Mouse (Mus musculus) WW6 (cell line): ENCODE data around the gene Clspn.

Source experiments
- DNase-seq: peaks from one replicate; pipeline ENCODE4 v3.0.0-alpha.2; 2013; ENCODE audit warnings: low read depth, low spot score

Clspn gene

GRCm38 (mm10) chr4:126636330-126636729 is 79.6 kb downstream of the Clspn start:
- no peak for DNase-seq

GRCm38 (mm10) chr4:126637446-126637845 is 80.7 kb downstream of the Clspn start:
- DNase-seq: no peak

DNA sequence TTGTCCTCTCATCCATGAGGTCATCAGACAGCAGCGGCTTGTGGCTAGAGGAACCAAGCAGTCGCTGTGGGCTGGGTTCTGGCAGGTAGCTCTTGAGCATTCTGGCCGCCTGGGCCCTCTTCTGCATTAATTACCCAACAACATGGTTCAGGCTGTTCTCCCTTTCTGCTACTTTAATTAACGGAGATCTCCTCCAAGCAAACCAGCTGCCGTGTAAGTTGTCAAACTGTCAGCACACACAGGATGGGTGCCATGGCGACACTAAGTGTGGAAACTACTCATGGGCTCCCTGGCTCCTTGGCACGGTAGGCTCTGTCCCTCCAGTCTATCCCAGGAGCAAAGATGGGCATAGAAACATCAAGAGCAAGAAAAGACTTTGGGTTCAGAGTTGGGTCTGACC is 82.6 kb downstream of the Clspn start:
- DNase-seq: no peak

- no peak for DNase-seq
These were observed 85.2 kb downstream of the Clspn start for GRCm38 (mm10) chr4:126641901-126642300.
